Mouse (Mus musculus) cortical plate, adult 2 months (tissue): ENCODE data around the gene Plcb2.

Experiments
- CTCF ChIP-seq: fragments of 200-500 bp; IDR thresholded peaks from 2 replicates; pipeline ENCODE4 v1.5.1; 2011; ENCODE audit warnings: mild to moderate bottlenecking, control low read depth, low read length; ENCODE audit not compliant: insufficient read depth; ENCODE audit errors: extremely low read depth
- POLR2A ChIP-seq: fragments of 200-500 bp; IDR thresholded peaks from 2 replicates; pipeline ENCODE4 v1.6.1; 2011; ENCODE audit warnings: mild to moderate bottlenecking, low read length, control low read depth; ENCODE audit not compliant: insufficient read depth; ENCODE audit errors: extremely low read depth

DNA sequence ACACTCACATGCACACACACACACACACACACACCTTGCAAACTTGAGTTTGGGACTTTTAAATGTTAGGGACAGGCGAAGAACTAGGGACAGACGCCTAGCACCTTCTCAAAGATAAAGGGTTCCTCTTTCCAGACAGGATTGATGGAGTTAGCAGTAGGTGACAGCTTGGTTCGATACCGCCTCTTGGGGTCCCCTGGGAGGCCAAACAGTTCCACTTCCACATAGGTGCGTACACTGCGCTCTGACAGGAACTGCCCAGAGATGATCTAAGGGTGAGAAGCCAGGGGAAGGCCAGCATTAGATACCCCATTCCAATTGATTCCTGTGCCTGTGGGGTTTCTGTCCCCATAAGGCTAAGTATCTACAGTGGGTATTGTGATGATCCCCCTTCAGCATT lies 14.6 kb downstream of the Plcb2 start:
- no peak for TF ChIP-seq CTCF
- no peak for TF ChIP-seq POLR2A
